In genomic region chr13:30258802-30259201, GRCm38 (mm10) we compare ENCODE assay signal across 30 mouse cellular contexts.
DNase-seq lines count a peak whose midpoint lies in the region; ATAC-seq lines count a peak whose summit lies in the region.
"Had no signal": no experiment of that assay in that cellular context is flagged by ENCODE, and none has a peak within 500 bp of the region (broad histone marks: within the 10 kb centered on the region; RNA-seq: fewer than 3 reads in every experiment).

No protein-coding gene starts in this region.

- peak; percentile 13 for DNase-seq in forebrain, embryonic 11.5 days (ENCODE audit: low spot score)
- DNase-seq in embryonic facial prominence, embryonic 14.5 days (ENCODE audit: low spot score) = peak; percentile 21
- no peak for DNase-seq in left cerebral cortex, postnatal 10 days (ENCODE audit: extremely low spot score in 1 of 2, low spot score in 2 of 2)
- DNase-seq: adrenal gland, postnatal 10 days; cerebellum, adult 8-10 months; cerebellum, postnatal 25 days; forebrain, postnatal 0 days; gastrocnemius, postnatal 14 days; kidney, adult 9 months; kidney, postnatal 4 days; left cerebral cortex, postnatal 4 days; liver, postnatal 0 days; right cerebral cortex, postnatal 4 days; thymus, adult 18-20 months had no signal

- no peak overlapping the region for H3K27ac ChIP-seq in forebrain, embryonic 11.5 days (ENCODE audit: low read depth, low read length)
- H3K27ac ChIP-seq in forebrain, embryonic 13.5 days = no peak overlapping the region
- no peak overlapping the region for H3K27ac ChIP-seq in embryonic facial prominence, embryonic 14.5 days (replicated peaks; ENCODE audit: low read depth, low read length)
- H3K27ac ChIP-seq in forebrain, embryonic 15.5 days (replicated peaks) = no peak overlapping the region
- H3K27ac ChIP-seq: heart, embryonic 10.5 days; heart, embryonic 15.5 days; hindbrain, embryonic 12.5 days; hindbrain, postnatal 0 days; liver, embryonic 12.5 days; macrophage; midbrain, embryonic 10.5 days; neural tube, embryonic 12.5 days; stomach, postnatal 0 days had no signal

- H3K27me3 ChIP-seq in forebrain, embryonic 11.5 days (ENCODE audit: control insufficient read depth, insufficient read depth, low read length) = no peaks in the 10 kb centered on the region
- H3K27me3 ChIP-seq in forebrain, embryonic 13.5 days = no peaks in the 10 kb centered on the region
- H3K27me3 ChIP-seq in megakaryocyte, embryonic 14.5 days (replicated peaks) = no peaks in the 10 kb centered on the region
- H3K27me3 ChIP-seq in embryonic facial prominence, embryonic 14.5 days (replicated peaks; ENCODE audit: control insufficient read depth, insufficient read depth, low read length) = no peaks in the 10 kb centered on the region; the same call in 1 of the 2 replicates
- no peaks in the 10 kb centered on the region for H3K27me3 ChIP-seq in forebrain, embryonic 15.5 days
- H3K27me3 ChIP-seq: heart, embryonic 15.5 days; hindbrain, embryonic 12.5 days; liver, embryonic 12.5 days; neural tube, embryonic 12.5 days had no signal

- no peaks in the 10 kb centered on the region for H3K9me3 ChIP-seq in forebrain, embryonic 11.5 days (ENCODE audit: control insufficient read depth, low read length)
- H3K9me3 ChIP-seq in forebrain, embryonic 13.5 days (replicated peaks) = no peaks in the 10 kb centered on the region
- no peaks in the 10 kb centered on the region for H3K9me3 ChIP-seq in megakaryocyte, embryonic 14.5 days
- no peaks in the 10 kb centered on the region for H3K9me3 ChIP-seq in embryonic facial prominence, embryonic 14.5 days (ENCODE audit: control insufficient read depth, low read length)
- no peaks in the 10 kb centered on the region for H3K9me3 ChIP-seq in forebrain, embryonic 15.5 days
- H3K9me3 ChIP-seq: G1E; heart, embryonic 10.5 days; heart, embryonic 15.5 days; hindbrain, embryonic 12.5 days; liver, embryonic 12.5 days; midbrain, embryonic 10.5 days; neural tube, embryonic 12.5 days had no signal

- ATAC-seq in forebrain, embryonic 11.5 days (replicated peaks; ENCODE audit: low FRiP score) = no peak
- ATAC-seq in forebrain, embryonic 13.5 days = no peak
- ATAC-seq in megakaryocyte, adult 5-6 weeks (ENCODE audit: poor library complexity, severe bottlenecking) = no peak
- ATAC-seq in embryonic facial prominence, embryonic 14.5 days (ENCODE audit: low read depth) = no peak
- ATAC-seq in forebrain, embryonic 15.5 days (replicated peaks) = no peak
- ATAC-seq: hindbrain, postnatal 0 days; intestine, postnatal 0 days; liver, embryonic 12.5 days; liver, postnatal 0 days; midbrain, embryonic 16.5 days had no signal

- H3K4me3 ChIP-seq in forebrain, embryonic 11.5 days (ENCODE audit: low read depth, low read length) = no peak overlapping the region
- H3K4me3 ChIP-seq in forebrain, embryonic 13.5 days = no peak overlapping the region
- H3K4me3 ChIP-seq in megakaryocyte, embryonic 14.5 days (replicated peaks) = peak overlapping the region; percentile 53
- H3K4me3 ChIP-seq in embryonic facial prominence, embryonic 14.5 days (ENCODE audit: low read depth, low read length) = no peak overlapping the region
- H3K4me3 ChIP-seq in forebrain, embryonic 15.5 days = no peak overlapping the region
- H3K4me3 ChIP-seq: heart, embryonic 10.5 days; heart, embryonic 15.5 days; hindbrain, embryonic 12.5 days; liver, embryonic 12.5 days; midbrain, embryonic 10.5 days; neural tube, embryonic 12.5 days had no signal

- no peak overlapping the region for H3K4me2 ChIP-seq in forebrain, embryonic 11.5 days (ENCODE audit: low read depth, low read length, severe bottlenecking)
- no peak overlapping the region for H3K4me2 ChIP-seq in forebrain, embryonic 13.5 days
- H3K4me2 ChIP-seq in embryonic facial prominence, embryonic 14.5 days (ENCODE audit: low read depth, low read length) = no peak overlapping the region
- no peak overlapping the region for H3K4me2 ChIP-seq in forebrain, embryonic 15.5 days (replicated peaks)
- H3K4me2 ChIP-seq: heart, embryonic 15.5 days; hindbrain, embryonic 12.5 days; liver, embryonic 12.5 days; neural tube, embryonic 12.5 days had no signal

- H3K36me3 ChIP-seq in forebrain, embryonic 11.5 days (ENCODE audit: control insufficient read depth, insufficient read depth, low read length) = no peaks in the 10 kb centered on the region
- H3K36me3 ChIP-seq in forebrain, embryonic 13.5 days (ENCODE audit: poor library complexity, severe bottlenecking) = no peaks in the 10 kb centered on the region
- no peaks in the 10 kb centered on the region for H3K36me3 ChIP-seq in megakaryocyte, embryonic 14.5 days (replicated peaks; ENCODE audit: low read length)
- H3K36me3 ChIP-seq in embryonic facial prominence, embryonic 14.5 days (ENCODE audit: control insufficient read depth, insufficient read depth, low read length) = no peaks in the 10 kb centered on the region
- no peaks in the 10 kb centered on the region for H3K36me3 ChIP-seq in forebrain, embryonic 15.5 days
- H3K36me3 ChIP-seq: G1E; heart, embryonic 10.5 days; heart, embryonic 15.5 days; hindbrain, embryonic 12.5 days; liver, embryonic 12.5 days; midbrain, embryonic 10.5 days; neural tube, embryonic 12.5 days had no signal

- intact Hi-C loops in left cerebral cortex, postnatal 10 days (cut with DNase I) = no loop called here

- WGBS in forebrain, embryonic 11.5 days = 85% methylated on average over 10 of the region's 10 CpGs
- WGBS in forebrain, embryonic 13.5 days = 77% methylated on average over 10 of the region's 10 CpGs
- WGBS in embryonic facial prominence, embryonic 14.5 days = 59% methylated on average over 10 of the region's 10 CpGs
- 82% methylated on average over 10 of the region's 10 CpGs for WGBS in forebrain, embryonic 15.5 days

- no peak overlapping the region for H3K9ac ChIP-seq in forebrain, embryonic 11.5 days (ENCODE audit: low read length)
- no peak overlapping the region for H3K9ac ChIP-seq in forebrain, embryonic 13.5 days
- H3K9ac ChIP-seq in embryonic facial prominence, embryonic 14.5 days (ENCODE audit: low read depth, low read length) = no peak overlapping the region
- no peak overlapping the region for H3K9ac ChIP-seq in forebrain, embryonic 15.5 days (replicated peaks)
- H3K9ac ChIP-seq: forebrain, postnatal 0 days; heart, embryonic 15.5 days; hindbrain, embryonic 12.5 days; liver, embryonic 12.5 days; liver, postnatal 0 days; neural tube, embryonic 12.5 days had no signal

- no peaks in the 10 kb centered on the region for H3K4me1 ChIP-seq in forebrain, embryonic 11.5 days (replicated peaks; ENCODE audit: control insufficient read depth, insufficient read depth, low read length)
- H3K4me1 ChIP-seq in forebrain, embryonic 13.5 days = peaks cover 3% of the 10 kb centered on the region; the same call in 1 of the 2 replicates
- peaks cover 29% of the 10 kb centered on the region for H3K4me1 ChIP-seq in megakaryocyte, embryonic 14.5 days
- H3K4me1 ChIP-seq in embryonic facial prominence, embryonic 14.5 days (ENCODE audit: control insufficient read depth, insufficient read depth, low read length) = no peaks in the 10 kb centered on the region
- peaks cover 3% of the 10 kb centered on the region; the same call in 1 of the 2 replicates for H3K4me1 ChIP-seq in forebrain, embryonic 15.5 days
- H3K4me1 ChIP-seq: liver, embryonic 12.5 days had no signal

Comparison
In these comparisons a context has a peak if more than half of its experiments do, and no peak if none do; other contexts are left out.
1. DNase-seq: peak in forebrain, embryonic 11.5 days (single experiment) and embryonic facial prominence, embryonic 14.5 days (single experiment); none in left cerebral cortex, postnatal 10 days (0 of 2).